Mouse (Mus musculus) 3T3-L1 (cell line): ENCODE data around the gene Zbtb14.
A peak's percentile ranks its signal among the peaks of the same experiment; 100 is the strongest.

ENCODE experiments used
- DNase-seq: peaks from one replicate; pipeline ENCODE4 v3.0.0-alpha.2; 2015; ENCODE audit warnings: low read depth, low spot score

Zbtb14 gene

DNA sequence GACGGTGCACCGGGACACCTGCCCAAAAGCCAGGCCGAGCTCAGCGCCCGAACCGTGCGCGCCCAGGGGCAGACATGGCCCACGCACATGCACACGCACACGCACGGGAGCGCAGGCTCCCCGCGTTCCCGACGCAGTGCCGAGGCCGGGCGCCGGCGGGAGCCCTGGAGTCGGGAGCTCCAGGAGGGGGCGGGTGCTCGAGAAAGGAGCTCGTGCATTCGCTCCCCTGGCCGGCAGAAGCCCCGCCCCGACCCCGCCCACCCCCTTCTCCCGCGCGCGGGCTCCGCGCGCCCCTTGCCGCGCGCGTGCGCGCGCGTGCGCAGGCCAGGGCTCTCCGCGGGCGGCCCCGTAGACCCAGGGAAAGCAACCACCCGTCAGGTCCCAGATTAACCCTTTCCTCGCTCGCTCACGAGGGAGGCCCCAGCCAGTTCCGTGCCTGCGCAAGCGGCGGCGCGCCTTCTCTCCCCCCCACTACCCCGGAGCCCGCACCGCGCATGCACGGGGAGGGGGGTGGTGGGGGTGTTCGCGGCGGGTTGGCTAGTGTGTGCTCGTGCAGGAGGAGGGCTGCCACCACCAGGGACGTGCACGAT lies at the start of gene Zbtb14:
Gene Zbtb14 (plus strand): TSS at position 540 of the 590 bp plus-strand sequence.
- peak; percentile 95 for DNase-seq

DNA sequence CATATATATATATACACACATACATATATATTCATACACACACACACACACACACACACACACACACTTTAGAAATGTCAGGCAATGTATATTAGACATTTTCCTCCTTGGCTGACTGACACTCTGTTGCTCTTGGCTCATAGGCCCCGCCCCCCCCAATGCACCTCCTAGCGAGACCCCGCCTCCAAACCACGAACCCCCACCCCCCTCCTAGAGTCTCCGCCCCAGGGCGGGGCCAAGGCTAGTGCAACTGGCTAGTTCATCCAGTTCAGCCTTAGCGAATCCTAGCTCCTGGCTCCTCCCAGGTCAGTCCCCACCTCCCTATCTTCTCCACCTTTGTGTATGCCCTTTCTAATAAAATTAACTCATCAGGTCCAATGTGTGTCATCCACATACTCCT lies 36.8 kb upstream of the Zbtb14 start:
- DNase-seq, result no peak

DNA sequence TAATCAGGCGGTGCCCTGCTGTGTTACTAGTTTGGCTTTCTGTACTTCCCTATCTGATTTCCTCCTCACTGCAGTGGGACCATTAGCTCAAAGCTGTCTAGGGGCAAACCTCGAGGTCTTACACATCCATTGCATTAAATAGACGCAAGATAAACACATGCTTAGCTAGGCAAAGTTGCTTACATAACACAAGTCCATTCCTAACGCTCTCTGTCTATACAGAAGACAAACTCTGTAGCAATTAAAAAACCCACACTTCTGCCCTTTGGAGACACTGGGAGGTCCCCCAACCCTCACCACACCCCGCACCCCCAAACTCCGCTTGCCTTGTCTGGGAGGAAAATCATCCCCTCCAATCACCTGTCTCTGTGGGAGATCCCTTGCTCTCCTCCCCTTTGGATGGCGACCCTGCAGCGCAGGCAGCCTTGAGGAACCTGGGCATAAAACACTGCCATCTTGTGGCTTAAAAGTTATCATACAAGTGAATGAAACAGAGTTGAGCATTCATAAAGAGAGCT lies 33.8 kb upstream of the Zbtb14 start:
- peak; percentile 68 for DNase-seq

DNA sequence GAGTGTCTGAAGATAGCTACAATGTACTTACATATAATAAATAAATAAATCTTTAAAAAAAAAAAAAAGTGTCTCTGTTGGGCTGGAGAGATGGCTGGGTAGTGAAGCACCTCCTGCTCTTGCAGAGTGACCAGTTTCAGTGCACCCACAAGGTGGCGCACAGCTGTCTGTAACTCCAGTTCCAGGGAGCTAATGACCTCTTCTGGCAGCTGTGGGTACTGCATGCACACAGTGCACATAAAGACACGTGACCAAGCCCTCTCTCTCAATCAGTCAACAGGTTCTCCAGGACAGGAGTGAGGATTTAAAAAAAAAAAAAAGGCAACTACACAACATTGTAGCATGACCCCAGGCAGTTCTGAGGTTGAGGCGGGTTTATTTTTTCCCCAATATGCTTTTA lies 17.8 kb upstream of the Zbtb14 start:
- peak; percentile 77 for DNase-seq

DNA sequence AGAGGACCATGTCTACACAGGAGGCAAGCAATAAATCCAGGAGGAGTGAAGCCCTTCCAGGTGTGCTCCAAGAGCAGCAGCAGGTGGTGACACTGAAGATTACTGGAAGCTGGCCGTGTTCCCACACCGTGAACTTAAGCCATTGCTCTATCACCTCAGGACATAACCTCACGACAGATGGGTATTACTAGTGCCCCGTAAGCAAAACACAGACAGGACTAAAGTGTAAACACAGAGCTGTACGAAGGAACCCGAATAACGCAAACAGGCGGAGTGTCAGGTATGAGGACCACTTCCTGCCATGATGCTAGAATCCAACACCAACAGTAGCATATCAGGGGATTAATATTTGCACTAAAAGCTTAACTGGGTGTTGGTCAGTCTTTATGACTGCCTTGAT lies 2.0 kb upstream of the Zbtb14 start:
- no peak for DNase-seq

DNA sequence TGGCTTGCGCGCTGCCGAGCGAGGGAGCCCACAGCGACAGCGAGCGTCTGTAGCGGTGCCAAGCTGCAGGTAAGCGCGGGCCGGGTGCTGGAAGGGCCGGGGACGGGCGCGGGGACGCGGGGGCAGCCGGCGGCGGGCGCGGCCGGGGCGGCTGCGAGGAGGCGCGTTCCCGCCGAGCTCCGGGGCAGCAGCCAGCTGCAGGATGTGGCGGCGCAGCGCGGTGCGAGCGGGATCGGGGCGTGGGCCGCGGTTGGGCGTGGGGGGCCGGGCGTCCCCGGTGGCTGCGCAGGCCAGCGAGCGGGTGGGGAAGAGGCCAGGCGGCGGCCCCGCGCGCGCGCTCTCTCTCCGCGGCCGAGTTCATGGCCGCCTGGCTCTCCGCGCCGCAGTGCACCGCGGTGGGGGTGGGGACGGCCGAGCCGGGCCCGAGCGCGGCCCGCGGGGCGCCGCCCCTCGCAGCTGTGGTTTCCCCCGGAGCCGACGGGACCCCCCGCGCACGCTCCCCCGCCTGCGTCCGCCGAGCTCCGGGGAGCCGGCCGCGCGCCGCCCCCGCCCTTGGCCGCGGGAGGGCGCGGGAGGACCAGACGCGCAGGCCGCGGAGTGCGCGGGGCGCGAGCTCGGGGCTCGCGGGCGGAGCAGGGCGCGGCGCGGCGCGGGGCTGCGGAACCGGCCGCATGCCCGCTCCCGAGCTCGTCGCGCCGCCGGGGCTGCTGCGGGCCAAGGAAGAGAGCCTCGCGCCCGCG lies 521 bp downstream of the Zbtb14 start:
- peak; percentile 49 for DNase-seq

DNA sequence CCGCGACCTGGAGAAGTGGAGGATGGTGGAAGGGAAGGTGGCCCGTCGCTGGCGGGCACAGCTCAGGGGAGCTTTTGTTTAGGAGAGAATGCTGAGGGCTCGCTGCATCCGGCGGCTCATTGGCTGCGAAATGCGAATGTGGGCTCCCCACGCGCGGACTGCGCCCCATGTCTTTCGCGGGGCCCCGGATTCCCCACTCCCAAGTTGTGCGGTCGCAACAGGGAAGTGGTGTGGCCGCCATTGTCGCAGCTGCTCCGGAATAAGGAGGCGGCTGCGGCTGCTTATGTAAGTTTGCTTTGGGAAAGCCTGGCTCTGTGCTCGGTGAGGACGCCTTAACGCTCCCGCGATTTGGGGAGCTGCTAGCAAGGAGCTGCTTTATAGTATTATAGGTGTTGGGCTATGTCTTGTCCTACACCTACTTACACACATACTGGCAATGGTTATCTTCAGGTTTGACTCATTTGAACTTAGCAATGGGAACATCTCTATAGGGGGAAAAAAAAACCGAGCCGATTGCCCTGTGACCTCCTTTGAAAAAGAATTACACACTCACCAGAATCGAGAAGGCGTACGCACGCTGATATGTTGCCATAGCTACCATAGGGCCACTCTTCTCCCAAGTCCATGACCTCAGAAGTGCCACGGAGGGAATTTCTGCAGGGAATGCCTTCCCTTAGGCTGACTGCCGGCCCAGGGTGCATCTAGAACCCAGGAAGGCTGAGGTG lies 1.3 kb downstream of the Zbtb14 start:
- peak; percentile 62 for DNase-seq

DNA sequence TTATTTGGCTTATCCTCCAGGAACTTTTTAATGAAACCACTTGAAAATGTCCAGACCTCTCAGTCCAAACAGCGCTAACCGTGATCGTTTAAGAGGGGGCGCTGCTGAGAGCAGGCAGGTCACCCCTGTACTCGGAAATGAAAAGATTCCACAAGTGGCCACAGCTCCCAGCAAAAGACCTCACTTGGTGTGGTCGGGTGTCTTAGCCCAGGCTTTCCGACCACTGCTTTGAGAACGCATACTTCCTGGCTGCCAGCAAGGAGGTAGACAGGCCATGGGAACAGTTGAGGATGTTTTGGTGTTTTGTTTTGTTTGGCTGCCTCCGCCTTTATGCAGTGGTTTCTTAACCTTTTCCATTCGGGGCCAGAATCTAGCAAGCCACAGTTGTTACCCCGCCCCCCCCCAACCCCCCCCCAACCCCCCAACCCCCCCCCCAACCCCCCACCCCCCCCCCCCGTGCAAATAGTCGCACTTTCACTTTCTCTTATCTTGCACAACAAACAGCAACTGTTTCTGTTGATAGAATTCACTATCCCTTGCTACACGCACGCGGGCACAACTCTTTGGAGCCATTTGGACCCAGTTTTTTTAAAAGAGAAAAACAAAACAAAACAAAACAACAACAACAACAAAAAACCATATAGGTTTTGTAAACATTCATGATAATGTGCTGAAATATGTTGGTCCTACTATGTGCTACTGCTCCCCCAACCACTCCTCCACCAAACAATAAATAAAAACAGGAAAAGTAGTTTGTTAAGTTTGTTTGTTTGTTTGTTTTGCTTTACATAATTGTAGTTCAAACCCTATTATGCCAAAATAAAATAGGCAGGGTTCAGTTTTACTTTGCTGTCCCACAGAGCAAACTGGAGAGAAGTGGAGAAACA lies 13.5 kb downstream of the Zbtb14 start:
- DNase-seq, result no peak

DNA sequence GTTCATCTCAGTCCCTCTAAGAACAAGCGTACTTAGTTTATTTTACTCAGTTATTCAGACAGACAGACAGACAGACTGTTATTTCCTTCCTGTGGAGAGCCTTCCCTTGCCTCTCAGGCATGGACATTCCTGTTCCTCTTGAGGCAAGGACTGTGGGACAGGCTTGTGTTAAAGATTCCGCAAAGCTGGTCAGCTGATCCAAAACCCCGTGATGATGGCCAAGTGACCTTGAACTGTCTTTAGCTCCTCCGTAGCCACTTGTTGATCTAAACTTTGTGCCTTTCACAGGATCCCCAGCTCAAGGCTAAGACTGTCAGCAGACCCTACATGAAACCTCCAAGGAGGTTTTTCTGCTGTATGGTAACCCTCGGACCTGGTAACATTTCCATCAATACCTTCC lies 14.3 kb downstream of the Zbtb14 start:
- DNase-seq, result no peak

DNA sequence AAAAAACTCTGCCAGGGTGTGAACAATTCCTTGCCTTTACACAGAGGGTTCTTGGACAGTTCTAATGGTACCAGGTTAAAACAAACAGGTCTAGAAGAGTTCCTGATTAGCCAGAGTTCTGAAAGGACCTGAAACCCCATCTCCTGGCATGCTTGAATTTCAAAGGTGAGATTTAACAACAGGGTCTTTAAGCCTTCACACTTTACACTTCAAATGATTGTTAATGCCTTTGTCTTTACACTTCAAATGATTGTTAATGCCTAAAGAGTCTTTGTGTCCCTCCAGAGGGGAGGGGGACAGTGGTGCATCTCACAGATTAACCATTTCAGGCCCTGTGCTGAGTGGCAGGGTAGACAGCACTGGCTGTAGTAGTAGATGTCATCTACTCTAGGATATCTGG lies 15.2 kb downstream of the Zbtb14 start:
- no peak for DNase-seq

DNA sequence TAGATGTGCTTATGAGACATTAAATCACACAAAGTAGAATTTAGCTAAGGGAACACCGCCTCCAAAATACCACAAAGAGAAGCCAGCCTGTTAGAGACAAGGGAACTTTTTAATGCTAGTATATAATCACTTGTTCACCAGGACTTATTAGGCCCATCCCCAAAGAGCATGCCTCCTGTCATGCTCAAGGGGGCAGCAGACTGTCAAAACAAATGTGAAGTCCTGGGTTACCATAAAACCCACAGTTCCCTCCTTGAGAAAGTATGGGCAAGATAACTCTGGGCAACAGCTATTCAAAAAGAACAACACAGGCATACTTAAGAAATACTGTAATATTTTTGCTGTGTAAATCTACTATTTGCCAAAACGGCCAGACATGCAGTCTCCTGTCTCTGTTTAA lies 18.3 kb downstream of the Zbtb14 start:
- peak; percentile 57 for DNase-seq

DNA sequence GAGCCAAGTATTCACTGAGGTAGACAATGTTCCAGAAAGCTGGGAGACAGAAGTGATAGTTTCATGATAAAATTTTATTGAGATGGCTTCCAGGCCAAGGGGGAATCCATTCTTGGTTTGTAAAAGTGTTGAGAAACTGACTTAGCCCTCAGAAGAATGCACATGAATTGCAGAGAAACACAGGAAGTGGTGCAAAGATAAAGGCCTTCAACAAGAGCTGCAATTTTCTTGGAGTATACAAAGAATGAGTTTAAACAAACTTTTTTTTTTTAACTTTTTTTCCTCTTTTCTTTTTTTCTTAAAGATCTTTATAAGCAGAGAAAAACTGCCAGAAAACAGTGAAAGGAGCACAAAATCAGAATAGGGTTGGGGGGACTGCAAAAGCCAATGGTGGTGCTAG lies 33.3 kb downstream of the Zbtb14 start:
- peak; percentile 21 for DNase-seq

DNA sequence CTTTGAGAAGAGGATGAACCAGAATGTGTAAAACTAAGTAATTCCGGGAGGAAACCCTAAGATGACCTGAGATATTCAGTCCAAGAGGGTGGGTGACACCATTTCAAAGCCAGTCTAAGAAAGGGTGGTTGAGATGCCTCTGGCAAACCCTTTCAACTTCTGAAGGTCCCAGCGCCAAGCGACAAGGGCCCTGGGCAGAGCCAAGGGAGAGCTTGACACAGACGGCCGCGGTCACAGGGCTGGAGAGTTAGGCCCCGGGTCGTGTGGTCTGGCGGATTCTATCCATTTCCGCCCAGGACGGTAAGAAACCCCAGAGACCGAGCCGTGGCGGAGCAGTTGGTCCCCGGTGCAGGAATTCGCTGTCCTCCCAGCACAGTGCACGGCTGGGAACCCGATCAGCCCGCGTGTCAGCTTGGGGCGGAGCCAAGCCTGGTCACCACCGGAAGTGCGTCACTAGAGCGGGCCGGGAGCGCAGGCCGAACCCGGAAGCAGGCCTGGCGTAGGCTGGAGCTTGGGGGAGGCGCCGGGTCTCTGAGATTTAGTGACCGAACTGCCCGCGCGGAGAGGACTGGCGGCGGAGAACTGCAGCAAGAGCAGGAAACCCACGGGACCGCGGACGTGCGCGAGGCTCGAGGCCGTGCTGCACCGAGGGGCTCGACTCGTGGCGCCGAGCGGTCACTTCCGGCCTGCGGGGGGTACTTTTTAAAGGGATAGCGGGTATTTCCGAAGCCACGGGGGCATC lies 34.2 kb downstream of the Zbtb14 start:
- peak; percentile 95 for DNase-seq

DNA sequence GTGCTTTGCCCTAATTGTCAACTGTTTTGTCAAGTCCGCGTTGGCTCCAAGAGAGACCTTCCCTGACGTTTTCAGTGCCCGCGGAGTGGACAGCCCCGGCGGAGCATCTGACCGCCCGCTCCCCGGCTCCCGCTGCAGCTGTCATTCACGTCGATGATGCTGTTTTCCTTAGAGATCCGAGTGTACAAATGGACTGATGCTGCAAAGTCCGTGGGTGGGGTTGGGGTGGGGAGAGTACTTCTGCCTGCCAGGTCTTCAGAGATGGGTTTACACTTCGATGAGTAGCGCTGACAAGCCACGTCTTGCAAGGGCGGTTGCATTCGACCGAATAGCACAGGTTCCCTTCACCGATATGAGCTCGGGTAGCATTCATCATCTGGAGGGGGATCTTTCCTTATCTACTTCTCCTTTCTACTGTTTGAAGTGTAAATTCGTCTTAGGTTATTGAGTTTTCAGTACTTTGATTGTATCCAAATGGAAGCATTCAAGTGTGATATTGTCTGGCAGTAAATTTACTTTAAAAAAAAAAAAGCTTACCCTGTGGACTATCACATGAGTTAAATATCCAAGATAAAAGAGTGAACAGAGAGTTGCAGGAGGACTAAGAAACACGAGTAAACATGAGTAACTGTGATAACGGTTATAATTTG lies 35.0 kb downstream of the Zbtb14 start:
- DNase-seq, result peak; percentile 59

DNA sequence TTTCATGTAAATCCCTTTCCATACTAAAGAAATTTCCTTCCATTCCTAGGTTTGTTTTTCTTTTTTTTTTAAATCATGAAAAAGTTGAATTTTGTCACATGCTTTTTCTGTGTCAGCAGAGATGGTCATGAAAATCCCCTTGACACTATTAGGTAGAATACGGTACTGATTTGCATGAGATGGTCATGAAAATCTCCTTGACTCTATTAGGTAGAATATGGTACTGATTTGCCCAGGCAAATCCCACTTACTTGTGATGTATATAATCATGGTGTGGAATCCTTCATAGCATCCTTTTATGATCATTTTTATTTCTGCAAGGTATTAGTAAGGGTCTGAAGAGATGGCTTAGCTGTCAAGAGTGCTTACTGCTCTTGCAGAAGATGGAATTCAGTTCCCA lies 38.7 kb downstream of the Zbtb14 start:
- peak; percentile 69 for DNase-seq

DNA sequence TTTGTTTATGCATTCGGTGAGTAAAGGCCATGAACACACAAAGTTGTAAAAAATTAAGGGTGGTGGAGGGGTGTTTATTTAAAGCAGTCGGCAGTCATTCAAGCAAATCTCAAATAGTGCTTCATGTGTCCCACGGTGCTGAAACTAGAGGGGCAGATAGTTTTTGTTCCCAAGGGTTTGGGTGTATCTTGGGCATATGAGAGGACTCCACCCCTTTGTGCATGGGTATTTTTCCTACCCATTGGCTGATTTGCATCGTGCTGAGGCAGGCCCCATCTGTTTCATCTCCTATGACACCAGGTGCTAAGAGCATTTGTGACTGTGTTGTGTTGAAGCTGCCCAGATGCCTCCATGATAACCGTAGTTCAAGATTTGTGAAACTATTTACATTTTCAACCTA lies 55.0 kb downstream of the Zbtb14 start:
- no peak for DNase-seq

DNA sequence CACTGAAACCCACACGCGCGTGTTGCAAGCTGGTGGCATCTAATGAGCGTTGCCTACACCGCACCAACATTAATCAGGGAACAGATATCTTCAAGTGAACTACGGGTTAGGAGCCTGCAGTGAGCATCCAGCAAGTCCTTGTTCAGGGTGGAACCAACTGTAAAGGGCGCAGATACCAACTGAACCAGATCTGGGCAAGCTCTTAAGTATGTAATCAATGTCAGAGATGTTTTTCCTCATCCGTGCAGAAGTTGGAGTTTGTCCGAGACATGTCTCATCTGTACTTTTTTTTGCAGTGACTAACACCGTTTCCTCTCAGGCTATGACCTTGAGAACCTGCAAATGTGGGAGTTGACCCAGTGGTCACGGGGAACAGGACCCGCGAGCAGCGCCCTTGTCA lies 55.6 kb downstream of the Zbtb14 start:
- no peak for DNase-seq

DNA sequence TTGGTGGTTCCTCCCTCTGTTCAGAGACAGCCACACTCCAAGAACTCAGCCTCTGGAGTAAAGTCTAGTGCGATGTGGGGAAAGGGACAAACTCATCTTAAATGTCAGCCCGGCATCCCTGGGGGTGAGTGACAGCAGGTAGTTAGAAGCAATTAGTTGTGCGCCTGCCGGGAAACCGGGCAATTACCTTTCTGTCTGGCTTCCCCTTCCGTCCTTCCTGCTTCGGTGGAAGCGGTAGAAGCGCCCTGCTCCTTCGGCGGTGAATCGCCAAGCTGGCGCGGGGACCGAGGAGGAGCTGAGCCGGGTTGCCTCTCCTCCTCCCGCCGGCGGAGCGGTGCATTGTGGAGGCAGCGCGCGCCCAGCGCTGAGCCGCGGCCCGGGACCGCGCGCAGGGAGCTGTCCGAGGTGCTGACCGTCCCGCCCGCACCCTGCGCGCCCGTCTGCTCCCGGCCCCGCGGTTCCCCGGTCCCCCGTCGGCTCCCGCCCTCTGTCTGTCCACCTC lies 56.2 kb downstream of the Zbtb14 start, which contains the start of gene Akain1:
Gene Akain1 (plus strand): TSS at position 337 of the 502 bp plus-strand sequence.
- no peak for DNase-seq

DNA sequence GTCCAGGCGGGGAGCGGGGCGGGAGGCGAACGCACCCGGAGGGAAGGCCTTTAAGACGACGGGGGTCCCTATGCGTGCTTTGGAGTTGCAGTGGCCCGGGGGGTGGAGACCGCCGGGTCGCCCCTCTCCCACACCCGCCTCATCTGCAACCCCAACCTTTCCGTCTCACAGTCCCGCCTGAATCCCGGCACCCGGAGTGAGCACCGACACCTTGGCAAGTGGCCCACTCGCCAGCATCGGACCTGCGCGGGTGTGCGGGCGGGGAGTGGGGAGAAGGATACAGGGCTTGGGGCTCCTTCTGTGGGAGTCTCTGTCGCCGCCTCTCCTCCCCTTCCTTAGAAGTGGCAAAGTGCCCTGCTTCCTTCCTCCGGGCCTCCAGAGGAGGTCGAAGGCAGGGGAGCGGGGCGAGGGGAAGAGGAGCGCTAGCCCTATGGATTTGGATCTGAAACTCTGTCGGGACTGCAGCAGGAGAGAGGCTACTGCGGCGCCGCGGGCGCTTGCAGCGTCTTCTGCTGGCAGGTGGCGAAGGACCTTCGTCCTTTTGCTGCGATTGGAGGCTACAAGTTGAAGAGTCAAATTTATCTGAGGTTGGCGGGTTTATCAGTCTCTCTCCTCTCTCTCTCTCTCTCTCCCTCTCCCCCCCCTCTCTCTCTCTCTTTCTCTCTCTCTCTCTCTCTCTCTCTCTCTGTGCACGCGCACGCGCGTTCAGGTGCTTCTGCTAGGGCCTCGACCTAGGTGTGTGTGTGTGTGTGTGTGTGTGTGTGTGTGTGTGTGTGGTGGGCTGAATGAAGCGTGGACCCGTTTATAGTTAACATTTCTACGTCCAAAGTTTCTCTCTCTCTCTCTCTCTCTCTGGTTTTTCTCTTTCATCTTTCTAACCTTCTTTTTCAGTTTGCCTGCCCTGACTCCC lies 57.0 kb downstream of the Zbtb14 start:
- DNase-seq, result no peak
